Mouse (Mus musculus) megakaryocyte progenitor cell, adult 5-6 weeks (primary cell): ENCODE data around the gene Slc7a4. TPM values are rescaled to one million over a fixed set of nuclear protein-coding genes. Genes with fewer than 3 reads are reported as not detected.

Experiments
- ATAC-seq: replicated peaks from 2 replicates; pipeline ENCODE4 v1.8.0; 2016; ENCODE audit warnings: mild to moderate bottlenecking, moderate TSS enrichment, inconsistent platforms; ENCODE audit not compliant: poor library complexity
- total RNA-seq, 2 experiments: library from RNA; stranded (forward) in 1 of 2; stranded (reverse) in 1 of 2; fragments of 157-497, 149-512 nt in 1 of 2; fragments of 200-1000 nt in 1 of 2; gene quantifications; 2 replicates each; pipeline versions ENCODE4 v1.2.3 to v1.2.4; 2015 to 2017

The Slc7a4 gene
- total RNA-seq, 2 experiments from 2014 or later = 1.4 to 4.2 TPM

DNA sequence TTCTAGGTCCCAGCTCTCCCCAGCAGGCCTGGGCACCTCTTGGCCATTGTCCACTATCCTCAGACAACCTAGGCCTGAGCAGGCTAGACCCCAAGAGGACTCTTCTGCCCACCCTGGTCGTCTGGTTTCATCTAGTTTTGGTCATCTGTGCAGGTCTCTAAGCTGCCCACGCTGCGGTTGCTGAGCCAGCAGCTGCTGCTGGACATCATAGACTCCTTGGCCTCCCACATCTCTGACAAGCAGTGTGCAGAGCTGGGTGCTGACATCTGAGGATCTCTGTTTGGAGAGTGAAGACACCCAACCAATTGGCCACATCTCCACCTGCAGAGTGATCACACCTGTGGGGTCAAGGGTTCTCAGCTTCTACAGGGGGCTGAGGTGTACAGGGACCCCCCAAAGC is 57.5 kb downstream of the Slc7a4 start:
- no peak for ATAC-seq

DNA sequence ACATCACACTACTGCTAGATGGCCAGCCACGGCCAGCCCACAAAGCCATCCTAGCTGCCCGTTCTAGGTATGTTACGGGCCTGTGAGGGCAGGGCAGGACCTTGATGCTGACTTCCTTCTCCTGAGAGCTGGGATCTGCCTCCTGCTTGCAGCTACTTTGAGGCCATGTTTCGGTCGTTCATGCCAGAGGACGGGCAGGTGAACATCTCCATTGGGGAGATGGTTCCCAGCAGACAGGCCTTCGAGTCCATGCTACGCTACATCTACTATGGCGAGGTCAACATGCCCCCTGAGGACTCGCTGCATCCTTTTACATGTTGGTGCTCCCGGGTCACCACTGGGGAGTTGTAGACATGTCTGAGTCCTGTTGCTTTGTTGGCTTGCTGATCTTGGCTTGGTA is 58.9 kb downstream of the Slc7a4 start:
- ATAC-seq = no peak

Other genes starting within 250 kb of the Slc7a4 start
- 16.5 and 18.5 TPM in 2 replicates for gene Snap29, start 177.2 kb downstream of the Slc7a4 start, total RNA-seq (2015)
- 17.9 and 18.0 TPM in 2 replicates for gene Snap29, start 177.2 kb downstream of the Slc7a4 start, total RNA-seq (2017)
- gene Pi4ka, start 176.9 kb downstream of the Slc7a4 start, total RNA-seq (2015) = 55.4 and 58.1 TPM in 2 replicates
- 28.1 and 39.4 TPM in 2 replicates for gene Pi4ka, start 176.9 kb downstream of the Slc7a4 start, total RNA-seq (2017)
- gene Crkl, start 131.2 kb downstream of the Slc7a4 start, total RNA-seq (2015) = 24.6 and 25.9 TPM in 2 replicates
- gene Crkl, start 131.2 kb downstream of the Slc7a4 start, total RNA-seq (2017) = 17.8 and 18.5 TPM in 2 replicates
- gene Aifm3, start 93.6 kb downstream of the Slc7a4 start, total RNA-seq (2015) = not detected in 2 replicates
- not detected in 2 replicates for gene Aifm3, start 93.6 kb downstream of the Slc7a4 start, total RNA-seq (2017)
- 25.1 and 25.7 TPM in 2 replicates for gene Lztr1, start 74.5 kb downstream of the Slc7a4 start, total RNA-seq (2015)
- 29.5 and 40.4 TPM in 2 replicates for gene Lztr1, start 74.5 kb downstream of the Slc7a4 start, total RNA-seq (2017)
- 8.9 and 11.8 TPM in 2 replicates for gene Thap7, start 52.1 kb downstream of the Slc7a4 start, total RNA-seq (2015)
- gene Thap7, start 52.1 kb downstream of the Slc7a4 start, total RNA-seq (2017) = 26.4 and 28.9 TPM in 2 replicates
- 0.15 TPM in 1 of 2 replicates, not detected in the other for gene Lrrc74b, start 22.0 kb downstream of the Slc7a4 start, total RNA-seq (2015)
- gene Lrrc74b, start 22.0 kb downstream of the Slc7a4 start, total RNA-seq (2017) = not detected in 2 replicates
- gene P2rx6, start 21.3 kb downstream of the Slc7a4 start, total RNA-seq (2015) = not detected in 2 replicates
- not detected in 2 replicates for gene P2rx6, start 21.3 kb downstream of the Slc7a4 start, total RNA-seq (2017)
- gene Smpd4, start 36.1 kb upstream of the Slc7a4 start, total RNA-seq (2015) = 59.3 and 76.5 TPM in 2 replicates
- 49.1 and 49.3 TPM in 2 replicates for gene Smpd4, start 36.1 kb upstream of the Slc7a4 start, total RNA-seq (2017)
- gene Ccdc74a, start 63.3 kb upstream of the Slc7a4 start, total RNA-seq (2015) = 1.0 and 1.5 TPM in 2 replicates
- gene Ccdc74a, start 63.3 kb upstream of the Slc7a4 start, total RNA-seq (2017) = 0.51 TPM in 1 of 2 replicates, not detected in the other
- gene Med15, start 149.7 kb upstream of the Slc7a4 start, total RNA-seq (2015) = 42.7 and 43.0 TPM in 2 replicates
- gene Med15, start 149.7 kb upstream of the Slc7a4 start, total RNA-seq (2017) = 15.5 and 26.5 TPM in 2 replicates
- gene Klhl22, start 176.4 kb upstream of the Slc7a4 start, total RNA-seq (2015) = 7.5 and 10.6 TPM in 2 replicates
- 12.8 and 34.6 TPM in 2 replicates for gene Klhl22, start 176.4 kb upstream of the Slc7a4 start, total RNA-seq (2017)
- gene Scarf2, start 214.1 kb upstream of the Slc7a4 start, total RNA-seq (2015) = 0.10 TPM in 1 of 2 replicates, not detected in the other
- 0.07 TPM in 1 of 2 replicates, not detected in the other for gene Scarf2, start 214.1 kb upstream of the Slc7a4 start, total RNA-seq (2017)
- not detected in 2 replicates for gene B830017H08Rik, start 249.9 kb upstream of the Slc7a4 start, total RNA-seq (2015)
- gene B830017H08Rik, start 249.9 kb upstream of the Slc7a4 start, total RNA-seq (2017) = not detected in 2 replicates